Mouse (Mus musculus) midbrain, embryonic 16.5 days (tissue): ENCODE data around the gene Cks2. TPM values are rescaled to one million over a fixed set of nuclear protein-coding genes. Genes with fewer than 3 reads are reported as not detected.

Source experiments
- ATAC-seq: fragments of 200-750 bp; cut with Nextera tagmentation; 2 replicates; pipeline ENCODE4 v1.8.0; 2017; ENCODE audit warnings: moderate TSS enrichment
- H3K27ac ChIP-seq: fragments of 300-500 bp; sonication (generic); 2 replicates; pipeline ENCODE4 v1.5.1; 2014; ENCODE audit warnings: mild to moderate bottlenecking, low read length, mixed read lengths
- H3K27me3 ChIP-seq: fragments of 300-500 bp; sonication (generic); 2 replicates; pipeline ENCODE4 v1.6.1; 2014; ENCODE audit warnings: low read depth, low read length, mixed read lengths; ENCODE audit not compliant: control insufficient read depth, insufficient read depth
- H3K36me3 ChIP-seq: fragments of 300-500 bp; sonication (generic); 2 replicates; pipeline ENCODE4 v1.6.1; 2014; ENCODE audit warnings: mild to moderate bottlenecking, low read length, moderate library complexity, mixed read lengths; ENCODE audit not compliant: control insufficient read depth, insufficient read depth
- H3K4me1 ChIP-seq: fragments of 300-500 bp; sonication (generic); 2 replicates; pipeline ENCODE4 v1.6.1; 2014; ENCODE audit warnings: mild to moderate bottlenecking, low read length, mixed read lengths; ENCODE audit not compliant: control insufficient read depth, insufficient read depth
- H3K4me2 ChIP-seq: fragments of 300-500 bp; sonication (generic); 2 replicates; pipeline ENCODE4 v1.6.1; 2014; ENCODE audit warnings: mild to moderate bottlenecking, low read length, mixed read lengths
- H3K4me3 ChIP-seq: fragments of 300-500 bp; sonication (generic); 2 replicates; pipeline ENCODE4 v1.5.1; 2014; ENCODE audit warnings: low read depth, mild to moderate bottlenecking, low read length, moderate library complexity, mixed read lengths
- H3K9ac ChIP-seq: fragments of 300-500 bp; sonication (generic); 2 replicates; pipeline ENCODE4 v1.6.1; 2014; ENCODE audit warnings: low read depth, low read length, mixed read lengths
- H3K9me3 ChIP-seq: fragments of 300-500 bp; sonication (generic); replicated peaks from 2 replicates; pipeline ENCODE4 v1.6.1; 2014; ENCODE audit warnings: mild to moderate bottlenecking, low read length, mixed read lengths; ENCODE audit not compliant: control insufficient read depth, poor library complexity, severe bottlenecking
- WGBS: fragments of 180-500 bp; shearing (Covaris S2); extraction: QIAGEN DNeasy Blood & Tissue Kit; methylation state at CpG from one replicate; pipeline ENCODE4 v1.1.7; 2014; 5-methylcytosine and 5-hydroxymethylcytosine counted together
- polyA plus RNA-seq: library from polyadenylated mRNA; unstranded; fragments of >200 nt; fragmentation: Nextera tagmentation; extraction: Ambion mirVana; gene quantifications from 2 replicates; pipeline ENCODE4 v1.2.1, GENCODE M21; 2015

Gene Cks2
- polyA plus RNA-seq, 1 experiment from 2014 or later, result 26.3 TPM

- WGBS, result 17% methylated on average over 9 of the region's 9 CpGs
- Histone ChIP-seq H3K4me2 (no peak overlapping the region; the same call in 1 of the 2 replicates), H3K27ac (no peak overlapping the region), H3K27me3 (no peaks in the 10 kb centered on the region), H3K9ac (no peak overlapping the region), H3K9me3 (no peaks in the 10 kb centered on the region), H3K36me3 (no peaks in the 10 kb centered on the region), H3K4me3 (no peak overlapping the region), H3K4me1 (no peaks in the 10 kb centered on the region)
- peak; percentile 40; the same call in 1 of the 2 replicates for ATAC-seq
These were observed 34.0 kb upstream of the Cks2 start for GRCm38 (mm10) chr13:51611060-51611459.

DNA sequence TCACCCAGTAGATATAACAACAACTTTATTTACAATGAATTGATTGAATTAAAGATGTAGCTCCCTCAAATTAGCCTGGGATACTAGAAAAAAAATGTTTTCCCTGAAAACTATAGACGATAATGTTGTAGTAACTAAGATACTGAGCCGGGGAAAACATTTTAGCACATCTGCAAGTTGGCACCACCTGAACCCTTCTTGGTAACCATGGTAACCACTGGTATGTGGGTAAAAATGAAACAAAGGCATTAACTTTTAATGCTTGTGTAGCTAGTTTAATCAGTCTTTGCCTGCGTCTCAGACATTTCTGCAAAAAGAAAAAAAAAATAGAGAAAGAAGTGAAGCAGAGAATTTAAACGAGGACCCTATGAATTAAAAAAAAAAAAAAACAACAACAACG is 33.5 kb upstream of the Cks2 start:
- Histone ChIP-seq H3K27me3 (no peaks in the 10 kb centered on the region), H3K27ac (no peak overlapping the region), H3K9ac (no peak overlapping the region), H3K9me3 (no peaks in the 10 kb centered on the region), H3K4me2 (no peak overlapping the region; the same call in 1 of the 2 replicates), H3K4me3 (no peak overlapping the region), H3K36me3 (no peaks in the 10 kb centered on the region), H3K4me1 (peaks cover under 1% of the 10 kb centered on the region; the same call in 1 of the 2 replicates)
- 0 out of 2 replicates have a peak, but pooled peaks have one; percentile 40 for ATAC-seq
- WGBS, result 24% methylated on average over 5 of the region's 5 CpGs

DNA sequence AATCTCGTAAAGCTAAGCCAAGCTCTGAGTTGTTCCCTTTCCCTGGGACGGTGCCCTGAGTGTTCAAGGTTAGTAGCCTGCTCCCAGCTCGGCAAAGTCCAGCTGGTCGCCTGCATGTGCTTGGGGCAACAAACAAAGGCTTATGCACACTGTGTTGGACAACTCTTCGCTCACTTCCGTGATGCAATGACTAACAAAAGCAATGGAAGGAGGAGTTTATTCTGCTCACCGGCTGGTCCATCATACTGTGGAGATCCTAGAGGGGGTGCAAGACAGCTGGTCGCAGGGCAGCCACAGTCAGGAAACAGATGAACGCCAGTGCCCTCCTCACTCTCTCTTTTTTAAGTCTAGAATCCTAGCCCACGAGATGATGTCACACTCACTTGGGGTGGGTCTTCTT is 29.2 kb upstream of the Cks2 start:
- 55% methylated on average over 10 of the region's 10 CpGs for WGBS
- Histone ChIP-seq H3K27me3 (no peaks in the 10 kb centered on the region), H3K4me3 (no peak overlapping the region), H3K4me2 (no peak overlapping the region), H3K9ac (no peak overlapping the region), H3K9me3 (no peaks in the 10 kb centered on the region), H3K27ac (no peak overlapping the region), H3K4me1 (peaks cover 8% of the 10 kb centered on the region; the same call in 1 of the 2 replicates), H3K36me3 (no peaks in the 10 kb centered on the region)
- ATAC-seq, result no peak

GRCm38 (mm10) chr13:51616417-51617044 is 28.5 kb upstream of the Cks2 start:
- Histone ChIP-seq H3K4me1 (peaks cover 8% of the 10 kb centered on the region; the same call in 1 of the 2 replicates), H3K9ac (no peak overlapping the region), H3K27me3 (no peaks in the 10 kb centered on the region), H3K4me2 (peak overlapping the region; percentile 19; the same call in 1 of the 2 replicates), H3K4me3 (no peak overlapping the region), H3K9me3 (no peaks in the 10 kb centered on the region), H3K27ac (peak overlapping the region; percentile 28; the same call in 1 of the 2 replicates), H3K36me3 (no peaks in the 10 kb centered on the region)
- peak; percentile 72 for ATAC-seq
- 8% methylated on average over 12 of the region's 12 CpGs for WGBS

- H3K4me3 ChIP-seq, result no peak overlapping the region
- no peaks in the 10 kb centered on the region for H3K27me3 ChIP-seq
- no peaks in the 10 kb centered on the region for H3K9me3 ChIP-seq
- no peak for ATAC-seq
- no peak overlapping the region for H3K9ac ChIP-seq
- no peaks in the 10 kb centered on the region for H3K36me3 ChIP-seq
- H3K27ac ChIP-seq, result no peak overlapping the region
- peaks cover 8% of the 10 kb centered on the region; the same call in 1 of the 2 replicates for H3K4me1 ChIP-seq
- no peak overlapping the region for H3K4me2 ChIP-seq
- 68% methylated on average over 1 of the region's 1 CpGs for WGBS
These were observed 27.7 kb upstream of the Cks2 start for GRCm38 (mm10) chr13:51617306-51617705.

DNA sequence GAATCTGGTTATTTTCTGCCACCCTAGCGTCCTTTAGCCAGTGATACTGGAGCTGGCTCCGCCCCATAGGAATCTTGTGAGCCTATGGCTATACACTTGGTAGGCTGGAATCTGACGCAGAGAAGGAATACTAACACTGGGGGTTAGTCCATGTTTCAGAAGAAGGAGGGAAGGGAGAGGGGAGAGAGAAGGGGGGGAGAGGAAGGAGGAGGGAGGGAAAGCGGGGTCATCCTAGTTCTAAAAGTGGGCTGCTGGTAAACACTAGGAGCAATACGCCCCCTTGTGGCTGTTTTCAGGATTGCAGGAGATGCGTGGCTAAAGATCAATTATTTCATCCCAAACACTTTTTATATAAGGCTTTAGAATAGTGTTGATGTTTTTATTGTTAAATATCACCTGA is 27.2 kb upstream of the Cks2 start:
- Histone ChIP-seq H3K4me1 (peaks cover 8% of the 10 kb centered on the region; the same call in 1 of the 2 replicates), H3K4me2 (peak overlapping the region; percentile 13; the same call in 1 of the 2 replicates), H3K27ac (no peak overlapping the region), H3K27me3 (no peaks in the 10 kb centered on the region), H3K4me3 (no peak overlapping the region), H3K36me3 (no peaks in the 10 kb centered on the region), H3K9ac (no peak overlapping the region), H3K9me3 (no peaks in the 10 kb centered on the region)
- ATAC-seq, result peak; percentile 73
- 17% methylated on average over 6 of the region's 6 CpGs for WGBS

DNA sequence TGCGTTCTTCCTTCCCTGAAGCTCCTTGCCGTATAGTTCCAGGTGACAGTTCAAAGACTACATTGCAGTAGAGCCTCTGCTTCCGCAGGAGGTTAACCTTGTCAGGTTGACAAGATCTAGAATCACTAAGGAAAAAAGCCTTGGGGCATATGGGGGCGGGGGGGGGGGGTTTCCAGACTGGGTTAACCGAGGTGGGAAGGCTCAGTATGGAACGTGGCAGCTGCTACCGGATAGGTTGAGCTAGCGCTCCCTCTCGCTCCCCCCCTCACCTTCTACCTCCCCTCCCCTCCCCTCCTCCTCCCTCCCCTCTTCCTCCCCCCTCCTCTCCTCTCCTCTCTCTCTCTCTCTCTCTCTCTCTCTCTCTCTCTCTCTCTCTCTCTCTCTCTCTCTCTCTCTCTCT is 26.4 kb upstream of the Cks2 start:
- WGBS, result 16% methylated on average over 8 of the region's 9 CpGs
- H3K4me2 ChIP-seq, result peak overlapping the region; percentile 20; the same call in 1 of the 2 replicates

DNA sequence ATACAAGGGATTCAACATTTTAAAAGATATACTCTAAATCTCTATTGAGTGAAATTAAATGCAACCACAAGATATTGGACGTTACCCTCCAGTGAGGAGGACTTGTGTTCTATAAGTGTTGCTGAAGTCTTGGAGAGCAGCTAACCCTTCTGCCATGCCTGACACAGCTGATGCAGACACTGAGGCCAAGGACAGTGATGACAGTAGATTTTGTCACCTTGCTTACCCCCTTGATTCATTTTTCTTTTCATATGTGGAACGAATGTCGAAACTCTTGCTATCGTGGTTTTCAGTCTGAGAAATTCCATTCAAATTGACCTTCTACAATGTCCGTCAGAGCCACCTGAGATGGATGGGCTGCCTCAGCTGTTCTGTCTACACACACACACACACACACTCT is 22.4 kb upstream of the Cks2 start:
- Histone ChIP-seq H3K4me3 (no peak overlapping the region), H3K4me2 (no peak overlapping the region), H3K36me3 (no peaks in the 10 kb centered on the region), H3K27ac (no peak overlapping the region), H3K4me1 (0 out of 2 replicates have a peak, but pooled peaks cover 3% of the 10 kb centered on the region), H3K9me3 (no peaks in the 10 kb centered on the region), H3K27me3 (no peaks in the 10 kb centered on the region), H3K9ac (no peak overlapping the region)
- WGBS, result 91% methylated on average over 5 of the region's 5 CpGs
- no peak for ATAC-seq

More for the DNA sequence above, 26.4 kb upstream of the Cks2 start:
- H3K4me3 ChIP-seq, result no peak overlapping the region
- H3K27me3 ChIP-seq, result no peaks in the 10 kb centered on the region
- ATAC-seq, result peak; percentile 15; the same call in 1 of the 2 replicates
- H3K27ac ChIP-seq, result no peak overlapping the region
- peaks cover 8% of the 10 kb centered on the region; the same call in 1 of the 2 replicates for H3K4me1 ChIP-seq
- no peaks in the 10 kb centered on the region for H3K36me3 ChIP-seq
- no peaks in the 10 kb centered on the region for H3K9me3 ChIP-seq
- no peak overlapping the region for H3K9ac ChIP-seq

GRCm38 (mm10) chr13:51623678-51624077 is 21.4 kb upstream of the Cks2 start:
- no peaks in the 10 kb centered on the region for H3K9me3 ChIP-seq
- no peak overlapping the region for H3K4me3 ChIP-seq
- no peak overlapping the region for H3K4me2 ChIP-seq
- H3K27ac ChIP-seq, result no peak overlapping the region
- no peak overlapping the region for H3K9ac ChIP-seq
- no peaks in the 10 kb centered on the region for H3K27me3 ChIP-seq
- ATAC-seq, result no peak
- 90% methylated on average over 2 of the region's 2 CpGs for WGBS
- H3K4me1 ChIP-seq, result no peaks in the 10 kb centered on the region
- H3K36me3 ChIP-seq, result no peaks in the 10 kb centered on the region
